Mouse (Mus musculus) small intestine, adult 2 months (tissue): ENCODE results near the gene Scgb2b27.

Source experiments
- CTCF ChIP-seq: fragments of 200-500 bp; IDR thresholded peaks from 2 replicates; pipeline ENCODE4 v1.5.1; 2012; ENCODE audit warnings: low read depth, mild to moderate bottlenecking, control low read depth, inconsistent platforms, low read length, moderate library complexity, mixed read lengths; ENCODE audit not compliant: insufficient replicate concordance, insufficient read length; ENCODE audit errors: extremely low read depth
- POLR2A ChIP-seq: fragments of 200-500 bp; IDR thresholded peaks from 2 replicates; pipeline ENCODE4 v1.6.1; 2012; ENCODE audit warnings: low read depth, mild to moderate bottlenecking, control low read depth, inconsistent platforms, low read length, moderate library complexity

DNA sequence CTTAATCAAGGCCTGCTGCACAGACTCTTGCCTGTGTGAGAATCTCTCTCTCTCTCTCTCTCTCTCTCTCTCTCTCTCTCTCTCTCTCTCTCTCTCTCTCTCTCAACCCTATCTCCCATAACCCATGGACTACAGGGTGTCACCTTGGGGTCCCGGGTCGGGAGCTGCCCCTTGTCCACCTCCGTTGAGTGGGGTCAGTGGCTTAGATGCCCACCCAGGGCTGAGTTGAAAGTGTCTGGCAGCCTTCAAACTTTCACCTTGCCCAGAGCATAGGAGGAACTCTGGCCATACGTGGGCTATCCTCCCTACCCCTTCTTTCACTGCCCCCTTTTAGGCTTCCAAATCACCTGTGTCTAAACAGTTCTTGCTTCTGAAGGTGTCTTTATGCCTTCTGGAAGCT, 11.9 kb upstream of the Scgb2b27 start:
- TF ChIP-seq CTCF (no peak), POLR2A (no peak)
